Mouse (Mus musculus) cerebellum, postnatal 25 days (tissue): ENCODE data around the gene Krt88.

ENCODE experiments used
- DNase-seq, 2 experiments: peaks; one replicate each; pipeline ENCODE4 v3.0.0; 2021; ENCODE audit warnings: mixed read lengths in 2 of 2

The Krt88 gene

GRCm38 (mm10) chr15:101447444-101447843, at the start of gene Krt88:
Gene Krt88 (plus strand): TSS chr15:101447744.
- no peak for DNase-seq

- DNase-seq: no peak
These were observed 49.3 kb upstream of the Krt88 start for GRCm38 (mm10) chr15:101398269-101398668.

GRCm38 (mm10) chr15:101410775-101411174, 36.8 kb upstream of the Krt88 start, which contains the start of gene Krt7:
Gene Krt7 (plus strand): TSS chr15:101411043.
- DNase-seq: no peak

- DNase-seq: peak; percentile 41 to 45
These were observed 35.4 kb upstream of the Krt88 start for GRCm38 (mm10) chr15:101412188-101412587.

GRCm38 (mm10) chr15:101413916-101414635, 33.5 kb upstream of the Krt88 start:
- no peak for DNase-seq

- DNase-seq: peak; percentile 65 to 67
These were observed 32.6 kb upstream of the Krt88 start for GRCm38 (mm10) chr15:101414807-101415565.

GRCm38 (mm10) chr15:101418950-101419349, 28.6 kb upstream of the Krt88 start:
- DNase-seq: no peak

- no peak for DNase-seq
These were observed 26.6 kb upstream of the Krt88 start for GRCm38 (mm10) chr15:101420903-101421302.

GRCm38 (mm10) chr15:101424914-101425313, 22.6 kb upstream of the Krt88 start:
- DNase-seq: no peak

GRCm38 (mm10) chr15:101436611-101437010, 10.9 kb upstream of the Krt88 start:
- no peak for DNase-seq

- peak in 1 of 2 experiments; percentile 19 for DNase-seq
These were observed 9.0 kb upstream of the Krt88 start, which contains the start of gene Krt87 for GRCm38 (mm10) chr15:101438555-101438954. Gene Krt87 (minus strand): TSS chr15:101438804.

GRCm38 (mm10) chr15:101440837-101441236, 6.7 kb upstream of the Krt88 start:
- no peak for DNase-seq

- DNase-seq: no peak
These were observed 972 bp upstream of the Krt88 start for GRCm38 (mm10) chr15:101446572-101446971.

GRCm38 (mm10) chr15:101453093-101453736, 5.7 kb downstream of the Krt88 start:
- DNase-seq: peak; percentile 89 to 94

- no peak for DNase-seq
These were observed 7.2 kb downstream of the Krt88 start for GRCm38 (mm10) chr15:101454774-101455173.

GRCm38 (mm10) chr15:101455292-101455691, 7.7 kb downstream of the Krt88 start:
- DNase-seq: no peak

- DNase-seq: no peak
These were observed 8.3 kb downstream of the Krt88 start for GRCm38 (mm10) chr15:101455891-101456290.

- peak; percentile 14 to 43 for DNase-seq
These were observed 10.9 kb downstream of the Krt88 start for GRCm38 (mm10) chr15:101458361-101458930.

- peak in 1 of 2 experiments; percentile 25 for DNase-seq
These were observed 11.7 kb downstream of the Krt88 start for GRCm38 (mm10) chr15:101459283-101459682.

GRCm38 (mm10) chr15:101463651-101464050, 16.1 kb downstream of the Krt88 start, which contains the start of gene Krt81:
Gene Krt81 (minus strand): TSS chr15:101463751.
- no peak for DNase-seq

- no peak for DNase-seq
These were observed 21.5 kb downstream of the Krt88 start for GRCm38 (mm10) chr15:101469093-101469492.

GRCm38 (mm10) chr15:101472952-101473528, 25.5 kb downstream of the Krt88 start, which contains the start of gene Krt86:
Gene Krt86 (plus strand): TSS chr15:101473478.
- DNase-seq: no peak
